Mouse (Mus musculus) cerebellum, adult 2 months (tissue): ENCODE measurements around the gene Tff2.

Experiments used
- CTCF ChIP-seq: fragments of 200-500 bp; IDR thresholded peaks from 2 replicates; pipeline ENCODE4 v1.5.1; 2011; ENCODE audit warnings: low read depth, mild to moderate bottlenecking, control low read depth, low read length, moderate library complexity, borderline replicate concordance; ENCODE audit not compliant: insufficient read depth
- POLR2A ChIP-seq: fragments of 200-500 bp; IDR thresholded peaks from 2 replicates; pipeline ENCODE4 v1.6.1; 2011; ENCODE audit warnings: low read length, control low read depth, borderline replicate concordance; ENCODE audit not compliant: insufficient read depth

- TF ChIP-seq POLR2A (no peak), CTCF (peak; percentile 87)
Observed at GRCm38 (mm10) chr17:31138398-31138797, 5.7 kb downstream of the Tff2 start.
